Mouse (Mus musculus) hindbrain, embryonic 14.5 days (tissue): ENCODE measurements around the gene Fdx1l. TPM values are rescaled to one million over a fixed set of nuclear protein-coding genes. Genes with fewer than 3 reads are reported as not detected.

Experiments used
- ATAC-seq: fragments of 200-750 bp; cut with Nextera tagmentation; 2 replicates; pipeline ENCODE4 v1.8.0; 2017; ENCODE audit warnings: moderate number of reproducible peaks, mild to moderate bottlenecking, moderate TSS enrichment, moderate library complexity; ENCODE audit not compliant: low FRiP score
- DNase-seq: peaks from one replicate; pipeline ENCODE4 v3.0.0-alpha.2; 2015; ENCODE audit warnings: low spot score
- H3K27ac ChIP-seq: fragments of 300-500 bp; sonication (generic); 2 replicates; pipeline ENCODE4 v1.5.1; 2014; ENCODE audit warnings: mild to moderate bottlenecking, moderate library complexity
- H3K27me3 ChIP-seq: fragments of 300-500 bp; sonication (generic); 2 replicates; pipeline ENCODE4 v1.6.1; 2014; ENCODE audit warnings: mild to moderate bottlenecking, low read length, mixed read lengths; ENCODE audit not compliant: control insufficient read depth, insufficient read depth
- H3K36me3 ChIP-seq: fragments of 300-500 bp; sonication (generic); replicated peaks from 2 replicates; pipeline ENCODE4 v1.6.1; 2014; ENCODE audit not compliant: control insufficient read depth, insufficient read depth
- H3K4me1 ChIP-seq: fragments of 300-500 bp; sonication (generic); replicated peaks from 2 replicates; pipeline ENCODE4 v1.6.1; 2014; ENCODE audit warnings: antibody characterized with exemption, low read length, mixed read lengths; ENCODE audit not compliant: control insufficient read depth, insufficient read depth
- H3K4me2 ChIP-seq: fragments of 300-500 bp; sonication (generic); replicated peaks from 2 replicates; pipeline ENCODE4 v1.6.1; 2014; ENCODE audit warnings: mild to moderate bottlenecking, moderate library complexity
- H3K4me3 ChIP-seq: fragments of 300-500 bp; sonication (generic); replicated peaks from 2 replicates; pipeline ENCODE4 v1.5.1; 2014; ENCODE audit warnings: mild to moderate bottlenecking, low read length
- H3K9ac ChIP-seq: fragments of 300-500 bp; sonication (generic); 2 replicates; pipeline ENCODE4 v1.6.1; 2014
- H3K9me3 ChIP-seq: fragments of 300-500 bp; sonication (generic); 2 replicates; pipeline ENCODE4 v1.6.1; 2016; ENCODE audit warnings: low read length; ENCODE audit not compliant: control insufficient read depth
- WGBS: fragments of 180-500 bp; shearing (Covaris S2); extraction: QIAGEN DNeasy Blood & Tissue Kit; methylation state at CpG from one replicate; pipeline ENCODE4 v1.1.7; 2014; 5-methylcytosine and 5-hydroxymethylcytosine counted together
- polyA plus RNA-seq: library from polyadenylated mRNA; unstranded; fragments of >200 nt; fragmentation: Nextera tagmentation; extraction: Ambion mirVana; gene quantifications from 2 replicates; pipeline ENCODE4 v1.2.1, GENCODE M21; 2014

Gene Fdx1l
- polyA plus RNA-seq, 1 experiment from 2014 or later: 72.0 TPM

GRCm38 (mm10) chr9:21083324-21083723 is 9.9 kb upstream of the Fdx1l start:
- 92% methylated on average over 3 of the region's 3 CpGs for WGBS

GRCm38 (mm10) chr9:21081127-21081526 is 7.7 kb upstream of the Fdx1l start:
- 82% methylated on average over 9 of the region's 9 CpGs for WGBS
- Histone ChIP-seq H3K4me2 (no peak overlapping the region), H3K4me3 (no peak overlapping the region), H3K36me3 (peaks cover 98% of the 10 kb centered on the region), H3K27ac (no peak overlapping the region), H3K27me3 (no peaks in the 10 kb centered on the region), H3K9ac (no peak overlapping the region), H3K9me3 (no peaks in the 10 kb centered on the region), H3K4me1 (no peaks in the 10 kb centered on the region)
- DNase-seq: no peak
- no peak for ATAC-seq

More at GRCm38 (mm10) chr9:21083324-21083723, 9.9 kb upstream of the Fdx1l start:
- Histone ChIP-seq H3K9ac (no peak overlapping the region), H3K27me3 (no peaks in the 10 kb centered on the region), H3K4me1 (no peaks in the 10 kb centered on the region), H3K4me3 (no peak overlapping the region), H3K27ac (no peak overlapping the region), H3K9me3 (no peaks in the 10 kb centered on the region), H3K4me2 (no peak overlapping the region), H3K36me3 (peaks cover 98% of the 10 kb centered on the region)
- DNase-seq: no peak
- no peak for ATAC-seq

DNA sequence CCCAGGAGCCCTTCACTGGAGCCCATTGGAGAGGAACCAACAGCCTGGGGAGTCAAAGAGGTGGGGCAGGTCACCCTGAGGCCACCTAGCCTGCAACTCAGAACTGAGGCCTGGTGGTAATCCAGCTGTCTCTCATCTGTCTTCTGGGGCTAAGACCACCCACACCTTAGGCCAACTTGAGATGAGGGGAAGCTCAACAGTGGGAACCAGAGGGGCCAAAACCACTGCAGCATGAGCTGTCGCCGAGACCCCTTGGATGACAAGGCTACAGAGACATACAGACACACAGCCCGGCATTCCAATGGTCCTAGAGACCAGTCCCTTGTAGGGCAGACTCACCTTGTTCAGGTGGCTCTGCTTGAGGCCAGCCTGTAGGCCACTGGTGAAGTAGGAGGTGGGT is 2.2 kb upstream of the Fdx1l start:
- no peak overlapping the region for H3K4me2 ChIP-seq
- WGBS: 90% methylated on average over 3 of the region's 3 CpGs
- no peak for ATAC-seq
- DNase-seq: no peak
- H3K4me1 ChIP-seq: peaks cover 12% of the 10 kb centered on the region
- H3K4me3 ChIP-seq: no peak overlapping the region
- H3K9me3 ChIP-seq: no peaks in the 10 kb centered on the region
- no peak overlapping the region for H3K9ac ChIP-seq
- no peak overlapping the region for H3K27ac ChIP-seq
- H3K36me3 ChIP-seq: peaks cover 66% of the 10 kb centered on the region
- no peaks in the 10 kb centered on the region for H3K27me3 ChIP-seq

- Histone ChIP-seq H3K27ac (no peak overlapping the region), H3K27me3 (no peaks in the 10 kb centered on the region), H3K4me3 (no peak overlapping the region), H3K4me1 (peaks cover 12% of the 10 kb centered on the region), H3K9me3 (no peaks in the 10 kb centered on the region), H3K4me2 (peak overlapping the region; percentile 76; the same call in 1 of the 2 replicates), H3K36me3 (peaks cover 57% of the 10 kb centered on the region), H3K9ac (no peak overlapping the region)
- WGBS: 94% methylated on average over 1 of the region's 1 CpGs
- DNase-seq: no peak
- no peak for ATAC-seq
Measured at GRCm38 (mm10) chr9:21074173-21074572, 759 bp upstream of the Fdx1l start.

DNA sequence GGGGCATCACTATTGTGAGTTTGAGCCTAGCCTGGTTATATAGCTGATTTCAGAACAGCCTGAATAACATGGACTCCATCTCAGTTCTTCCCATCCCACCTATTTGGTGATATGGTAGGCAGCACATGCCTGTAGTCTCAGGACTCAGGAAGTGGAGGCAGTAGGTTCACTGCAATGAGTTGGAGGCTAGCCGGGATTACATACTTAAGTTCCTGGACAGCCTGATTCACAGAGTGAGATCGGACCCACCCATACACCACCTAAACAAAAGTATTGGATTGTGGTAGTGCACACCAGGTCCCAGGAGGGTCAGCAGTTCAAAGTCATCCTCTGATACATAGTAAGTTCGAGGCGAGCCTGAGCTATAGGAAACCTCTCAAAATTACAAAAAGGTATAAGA is 773 bp downstream of the Fdx1l start:
- 22% methylated on average over 4 of the region's 4 CpGs for WGBS
- Histone ChIP-seq H3K4me1 (peaks cover 12% of the 10 kb centered on the region), H3K36me3 (peaks cover 53% of the 10 kb centered on the region), H3K4me3 (peak overlapping the region; percentile 73), H3K4me2 (peak overlapping the region; percentile 76), H3K27me3 (no peaks in the 10 kb centered on the region), H3K9ac (peak overlapping the region; percentile 78), H3K9me3 (no peaks in the 10 kb centered on the region), H3K27ac (no peak overlapping the region)
- DNase-seq (no peak), ATAC-seq (0 out of 2 replicates have a peak, but pooled peaks have one; percentile 2)

DNA sequence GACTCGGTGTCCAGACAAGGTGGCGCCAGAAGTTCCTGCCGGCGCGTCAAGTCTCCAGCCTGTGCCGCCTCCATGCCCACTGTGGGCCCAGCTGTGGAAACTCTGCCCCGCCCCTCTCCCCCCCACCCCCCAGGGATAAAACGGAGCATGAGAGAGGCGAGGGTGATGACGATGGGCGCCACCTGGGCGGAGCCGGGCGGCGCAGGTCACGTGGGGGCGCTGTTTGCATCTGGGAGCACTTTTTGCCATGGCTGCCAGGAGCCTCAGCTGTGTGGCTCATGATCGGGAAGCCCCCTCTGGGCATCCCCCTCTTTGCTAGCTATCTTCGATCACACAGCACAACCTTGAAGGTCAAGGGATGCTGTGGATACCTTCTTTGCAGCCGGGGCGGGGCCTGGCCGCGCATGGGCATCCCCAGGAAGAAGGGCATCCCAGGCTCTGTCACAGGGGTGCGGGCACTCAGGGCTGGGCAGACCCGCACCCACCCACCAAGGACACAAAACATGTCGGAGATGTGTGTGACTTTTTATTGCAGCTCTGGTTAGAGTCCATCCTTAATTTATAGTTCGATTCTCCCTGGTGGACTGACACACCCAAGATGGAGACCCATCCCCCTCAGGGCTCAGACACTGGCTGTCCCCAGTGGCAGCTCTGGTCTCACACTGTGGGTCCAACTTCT is 6.3 kb downstream of the Fdx1l start, which contains the start of gene Zglp1:
Zglp1 (minus strand) TSS at position 88 of the 679 bp plus-strand sequence.
- no peaks in the 10 kb centered on the region for H3K27me3 ChIP-seq
- WGBS: 92% methylated on average over 27 of the region's 27 CpGs
- peaks cover 54% of the 10 kb centered on the region for H3K36me3 ChIP-seq
- H3K27ac ChIP-seq: no peak within 1 kb of the TSS
- H3K4me3 ChIP-seq: no peak within 1 kb of the TSS
- peaks cover 6% of the 10 kb centered on the region for H3K4me1 ChIP-seq
- no peaks in the 10 kb centered on the region for H3K9me3 ChIP-seq
- H3K9ac ChIP-seq: no peak within 1 kb of the TSS
- H3K4me2 ChIP-seq: no peak within 1 kb of the TSS
- no peak for DNase-seq
- ATAC-seq: 0 out of 2 replicates have a peak, but pooled peaks have one; percentile 10

DNA sequence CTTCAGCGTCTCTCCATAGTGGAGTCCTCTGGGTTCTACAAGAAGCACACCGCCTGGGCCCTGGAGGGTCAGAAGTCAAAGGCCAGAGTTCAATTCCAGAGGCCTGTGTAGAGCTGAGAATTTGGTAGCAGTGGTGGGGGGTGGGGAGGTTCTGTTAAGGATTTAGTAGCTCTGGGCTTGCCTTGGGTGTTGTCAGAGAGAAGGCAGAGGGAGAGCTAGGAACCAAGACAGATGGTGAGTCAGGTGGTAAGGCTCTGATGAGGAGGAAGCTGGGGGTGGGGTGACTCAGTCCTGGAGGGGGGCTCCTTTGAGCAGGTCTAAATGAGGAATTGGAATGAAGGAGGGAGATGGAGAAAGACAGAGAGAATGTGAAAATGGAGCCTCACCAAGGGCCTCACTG is 10.5 kb downstream of the Fdx1l start:
- WGBS: 85% methylated on average over 2 of the region's 2 CpGs
- DNase-seq (no peak), ATAC-seq (no peak)
- Histone ChIP-seq H3K4me3 (no peak overlapping the region), H3K4me2 (no peak overlapping the region), H3K36me3 (peaks cover 40% of the 10 kb centered on the region), H3K27ac (no peak overlapping the region), H3K9ac (no peak overlapping the region), H3K27me3 (no peaks in the 10 kb centered on the region), H3K9me3 (no peaks in the 10 kb centered on the region), H3K4me1 (no peaks in the 10 kb centered on the region)

- 71% methylated on average over 10 of the region's 10 CpGs for WGBS
- no peak for DNase-seq
Measured at GRCm38 (mm10) chr9:21051578-21051977, 21.8 kb downstream of the Fdx1l start.

GRCm38 (mm10) chr9:21045235-21045634 is 28.2 kb downstream of the Fdx1l start:
- Histone ChIP-seq H3K4me2 (no peak overlapping the region), H3K36me3 (no peaks in the 10 kb centered on the region), H3K9me3 (no peaks in the 10 kb centered on the region), H3K4me1 (no peaks in the 10 kb centered on the region), H3K27me3 (peaks cover 4% of the 10 kb centered on the region), H3K9ac (no peak overlapping the region), H3K4me3 (no peak overlapping the region), H3K27ac (no peak overlapping the region)
- no peak for ATAC-seq
- 81% methylated on average over 3 of the region's 3 CpGs for WGBS
- DNase-seq: no peak

More at GRCm38 (mm10) chr9:21051578-21051977, 21.8 kb downstream of the Fdx1l start:
- Histone ChIP-seq H3K4me1 (no peaks in the 10 kb centered on the region), H3K4me3 (no peak overlapping the region), H3K27ac (no peak overlapping the region), H3K9ac (no peak overlapping the region), H3K4me2 (no peak overlapping the region), H3K9me3 (no peaks in the 10 kb centered on the region), H3K27me3 (no peaks in the 10 kb centered on the region), H3K36me3 (no peaks in the 10 kb centered on the region)
- ATAC-seq: no peak
